Mouse (Mus musculus): ENCODE data around the gene 2200002D01Rik.
"Not testable (repeated sequence)": the region's sequence is repeated elsewhere in the genome, so short reads cannot be mapped to it uniquely, and the experiment has no call there.

Gene 2200002D01Rik

DNA sequence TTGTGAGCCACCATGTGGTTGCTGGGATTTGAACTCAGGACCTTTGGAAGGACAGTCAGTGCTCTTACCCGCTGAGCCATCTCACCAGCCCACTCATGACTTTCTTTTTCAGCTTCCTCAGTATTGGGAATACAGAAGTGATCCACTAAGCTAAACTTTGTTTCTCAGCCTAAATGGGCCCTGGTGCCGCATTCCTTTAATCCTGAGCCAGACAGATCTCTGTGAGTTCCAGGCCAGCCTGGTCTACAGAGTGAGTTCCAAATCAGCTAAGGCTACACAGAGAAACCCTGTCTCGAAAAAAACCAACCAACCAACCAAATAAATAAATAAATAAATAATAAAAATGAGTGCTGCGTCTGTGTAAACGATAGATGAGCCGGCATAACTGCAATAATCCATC, 10.7 kb downstream of the 2200002D01Rik start:
- not testable (repeated sequence) for DNase-seq (ENCODE audit: low spot score in 2 of 2)

DNA sequence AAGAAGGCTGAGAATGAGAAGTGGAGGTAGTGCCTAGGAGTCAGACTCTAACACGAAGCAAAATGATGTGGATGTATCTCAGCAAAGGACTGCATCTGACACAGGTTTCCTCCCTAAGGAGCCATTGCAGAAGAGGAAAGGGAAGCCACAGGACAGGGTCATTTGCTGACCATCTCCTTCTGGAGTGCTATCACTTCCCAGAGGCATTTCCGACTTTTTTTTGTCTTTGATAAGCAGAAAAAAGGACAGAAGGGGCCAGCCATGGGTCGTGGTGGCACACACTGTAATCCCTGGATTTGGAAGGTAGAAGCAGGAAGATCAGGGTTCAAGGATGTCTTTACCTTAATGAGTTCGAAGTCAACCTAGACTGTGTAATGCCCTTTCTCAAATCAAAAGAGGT, 11.7 kb downstream of the 2200002D01Rik start:
- DNase-seq (ENCODE audit: low spot score in 2 of 2): no peak

- DNase-seq (ENCODE audit: low spot score in 2 of 2): no peak
Observed at GRCm38 (mm10) chr7:29234661-29235060, 13.6 kb downstream of the 2200002D01Rik start.

- no peak for DNase-seq (ENCODE audit: low spot score in 2 of 2)
Observed at GRCm38 (mm10) chr7:29233745-29234144, 14.5 kb downstream of the 2200002D01Rik start.

DNA sequence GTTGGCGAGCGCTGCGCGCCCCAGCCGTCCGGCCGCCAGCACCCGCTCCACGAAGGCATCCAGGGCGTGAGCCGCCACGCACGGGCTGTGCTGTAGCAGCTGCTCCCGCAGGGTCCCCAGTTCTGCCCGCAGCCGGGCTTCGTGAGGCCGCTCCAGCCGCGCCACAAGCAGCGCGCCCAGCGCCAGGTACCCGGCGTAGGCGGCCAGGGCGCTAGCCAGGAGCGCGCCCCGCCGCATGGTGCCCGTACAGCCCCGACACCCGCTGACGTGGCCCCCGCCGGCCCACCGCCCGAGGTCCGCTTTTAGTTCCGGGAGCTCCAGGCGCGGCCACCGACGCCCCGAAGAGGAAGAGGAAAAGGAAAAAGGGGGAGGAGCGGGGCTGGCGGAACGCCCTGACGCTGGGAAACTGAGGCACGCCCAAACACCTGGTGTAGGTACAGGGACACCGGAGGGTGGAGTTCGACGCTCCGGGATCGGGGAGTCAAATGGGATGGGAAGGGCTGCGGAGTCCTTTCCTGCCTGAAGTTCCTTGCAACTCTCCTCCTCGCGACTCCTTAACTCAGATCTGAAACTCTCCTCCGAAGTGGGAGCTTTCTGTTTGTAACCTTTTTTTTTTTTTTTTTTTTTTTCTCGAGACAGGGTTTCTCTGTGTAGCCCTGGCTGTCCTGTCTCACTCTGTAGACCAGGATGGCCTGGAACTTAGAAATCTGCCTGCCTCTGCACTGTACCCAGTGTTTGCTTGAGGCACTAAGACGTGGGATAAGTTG, 15.8 kb downstream of the 2200002D01Rik start, which contains the start of gene Kcnk6:
Gene Kcnk6, minus strand, starts transcription at position 269 of the 767 bp plus-strand sequence.
- DNase-seq (ENCODE audit: low spot score in 2 of 2): peak in 1 of 2 experiments; percentile 40

DNA sequence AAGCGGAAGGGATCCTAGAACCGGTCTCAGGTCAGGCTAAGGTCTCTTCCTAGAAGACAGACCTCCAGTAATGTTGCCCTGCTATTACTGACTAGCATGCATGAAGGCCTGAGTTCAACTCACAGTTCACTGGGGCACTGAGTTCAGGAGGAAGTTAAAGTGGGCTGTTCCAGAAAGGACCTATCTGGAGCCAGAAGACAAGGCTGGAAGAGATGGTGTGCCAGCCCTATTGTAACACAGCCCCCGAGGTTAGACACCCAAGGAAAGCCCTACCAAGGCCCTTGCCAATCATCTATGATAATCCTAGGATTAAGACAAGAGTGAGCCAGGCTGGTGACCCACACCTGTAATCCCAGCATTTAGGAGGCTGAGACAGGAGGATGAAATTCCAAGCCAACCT, 16.7 kb downstream of the 2200002D01Rik start:
- DNase-seq (ENCODE audit: low spot score in 2 of 2): no peak

DNA sequence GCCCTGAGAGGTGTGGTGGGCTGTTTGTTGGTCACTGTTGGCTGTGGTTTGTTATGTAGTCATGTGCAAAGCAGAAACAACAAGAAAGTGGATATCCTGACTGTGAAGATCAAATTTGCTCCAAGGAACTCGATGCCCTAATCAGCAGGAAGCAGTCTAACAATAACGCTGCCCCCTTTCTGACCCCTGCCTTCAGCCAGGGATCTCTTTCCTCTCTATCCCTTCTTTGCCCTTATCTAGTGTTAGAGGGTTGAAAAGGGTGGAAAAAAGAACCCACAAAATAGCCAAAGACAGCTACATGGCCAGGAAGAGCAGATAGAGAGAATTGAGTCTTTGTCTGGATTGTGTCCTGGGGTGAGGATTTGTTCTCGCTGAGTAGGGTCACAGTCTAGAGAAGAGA, 17.7 kb downstream of the 2200002D01Rik start:
- no peak for DNase-seq (ENCODE audit: low spot score in 2 of 2)

DNA sequence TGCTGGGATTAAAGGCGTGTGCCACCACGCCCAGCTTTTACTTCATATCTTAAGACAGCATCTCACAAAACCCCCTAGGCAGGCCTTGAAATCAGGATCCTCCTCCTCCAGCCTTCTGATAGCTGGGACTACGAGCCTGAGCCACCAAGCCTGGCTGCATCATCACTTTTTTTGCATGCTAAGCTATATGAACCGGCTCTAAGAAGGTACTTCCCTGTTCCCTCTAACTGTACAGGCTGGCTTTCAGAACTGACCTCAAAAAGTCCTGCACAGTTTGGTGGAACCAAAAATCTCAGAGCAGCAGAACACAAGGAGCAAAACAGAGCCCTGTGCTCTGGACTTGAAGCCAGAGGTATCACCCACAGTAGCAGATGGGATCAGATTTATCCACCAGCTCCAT, 20.1 kb downstream of the 2200002D01Rik start:
- no peak for DNase-seq (ENCODE audit: low spot score in 2 of 2)

DNA sequence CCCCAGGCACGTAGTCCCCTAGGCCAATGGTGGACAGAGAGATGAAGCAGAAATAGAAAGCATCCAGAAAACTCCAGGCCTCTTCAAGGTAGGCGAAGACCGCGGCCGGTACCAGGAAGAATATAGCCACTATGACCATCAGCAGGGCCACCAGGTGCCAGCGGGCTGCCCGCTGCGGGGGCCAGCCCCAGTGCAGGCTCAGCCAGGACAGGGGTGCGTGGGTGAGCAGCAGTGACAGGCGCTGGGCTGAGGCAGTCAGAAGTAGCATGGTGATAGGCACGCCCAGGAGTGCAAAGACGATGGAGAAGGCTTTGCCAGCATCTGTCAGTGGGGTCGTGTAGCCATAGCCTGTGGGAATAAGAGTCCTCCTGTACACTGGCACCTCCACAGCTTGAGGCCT, 22.7 kb downstream of the 2200002D01Rik start:
- DNase-seq (ENCODE audit: low spot score in 2 of 2): no peak

GRCm38 (mm10) chr7:29224756-29225394, 23.4 kb downstream of the 2200002D01Rik start:
- no peak for DNase-seq (ENCODE audit: low spot score in 2 of 2)

- DNase-seq (ENCODE audit: low spot score in 2 of 2): no peak
Observed at GRCm38 (mm10) chr7:29214846-29215245, 33.4 kb downstream of the 2200002D01Rik start.

GRCm38 (mm10) chr7:29214236-29214635, 34.0 kb downstream of the 2200002D01Rik start:
- no peak for DNase-seq (ENCODE audit: low spot score in 2 of 2)

GRCm38 (mm10) chr7:29213675-29214082, 34.6 kb downstream of the 2200002D01Rik start, which contains the start of gene Catsperg1:
Gene Catsperg1, minus strand, starts transcription at chr7:29214035.
- no peak for DNase-seq (ENCODE audit: low spot score in 2 of 2)

- not testable (repeated sequence) for DNase-seq (ENCODE audit: low spot score in 2 of 2)
Observed at GRCm38 (mm10) chr7:29212775-29213560, 35.3 kb downstream of the 2200002D01Rik start.

GRCm38 (mm10) chr7:29212199-29212765, 36.0 kb downstream of the 2200002D01Rik start:
- no peak for DNase-seq (ENCODE audit: low spot score in 2 of 2)

GRCm38 (mm10) chr7:29211415-29212198, 36.7 kb downstream of the 2200002D01Rik start:
- DNase-seq (ENCODE audit: low spot score in 2 of 2): peak in 1 of 2 experiments; percentile 68

- not testable (repeated sequence) for DNase-seq (ENCODE audit: low spot score in 2 of 2)
Observed at GRCm38 (mm10) chr7:29211013-29211412, 37.3 kb downstream of the 2200002D01Rik start.

DNA sequence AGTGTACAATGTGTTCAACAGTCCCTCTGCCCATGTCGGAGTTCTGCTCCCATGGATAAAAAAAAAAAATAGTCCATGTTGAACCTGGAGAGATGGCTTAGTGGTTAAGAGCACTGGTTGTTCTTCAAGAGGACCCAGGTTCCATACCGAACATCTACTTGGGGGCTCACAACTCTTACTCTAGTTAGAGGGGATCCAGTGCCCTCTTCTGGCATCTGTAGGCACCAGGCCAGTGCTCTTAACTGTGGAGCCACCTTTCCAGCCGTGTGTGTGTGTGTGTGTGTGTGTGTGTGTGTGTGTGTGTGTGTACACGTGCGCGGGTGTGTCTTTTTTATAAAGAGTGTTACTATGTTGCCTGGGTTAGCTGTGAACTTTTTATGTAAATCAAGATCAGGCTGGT, 45.7 kb downstream of the 2200002D01Rik start:
- DNase-seq (ENCODE audit: low spot score in 2 of 2): no peak
